In the genomic region with DNA sequence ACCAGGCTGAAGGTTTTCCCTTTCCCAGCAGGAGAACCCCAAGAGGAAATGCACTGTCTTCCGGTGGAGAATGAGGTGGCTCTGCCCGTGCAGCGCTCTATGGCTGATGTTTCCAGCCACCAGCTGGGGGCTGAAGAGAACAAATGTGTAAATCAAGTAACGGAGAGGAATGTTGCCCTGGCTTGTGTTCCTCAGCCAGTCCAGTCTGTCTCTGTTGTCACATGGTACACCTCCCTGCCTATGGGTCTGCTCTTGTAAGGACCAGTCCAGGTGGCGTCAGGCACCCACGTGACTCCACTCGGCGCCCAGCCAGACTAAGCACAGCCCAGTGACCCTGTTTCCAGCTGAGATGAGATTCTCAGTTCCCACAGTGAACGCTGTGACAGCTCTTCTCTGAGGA, we compare ENCODE assay signal across 8 mouse cellular contexts. TPM values are rescaled to one million over a fixed set of nuclear protein-coding genes. Genes with fewer than 3 reads are reported as not detected.
DNase-seq lines count a peak whose midpoint lies in the region; ATAC-seq and TF ChIP-seq lines count a peak whose summit lies in the region.

No protein-coding gene starts in this region.

- H3K4me3 ChIP-seq in G1E (ENCODE audit: low read depth, low read length) = peak overlapping the region; percentile 38; the same call in 1 of the 2 replicates
- H3K4me3 ChIP-seq in forebrain, postnatal 0 days (ENCODE audit: low read depth, low read length) = no peak overlapping the region
- no peak overlapping the region for H3K4me3 ChIP-seq in hindbrain, embryonic 12.5 days
- no peak overlapping the region; the same call in 1 of the 2 replicates for H3K4me3 ChIP-seq in limb, embryonic 14.5 days (replicated peaks; ENCODE audit: low read length)
- H3K4me3 ChIP-seq in midbrain, postnatal 0 days (ENCODE audit: low read depth, low read length) = peak overlapping the region; percentile 6; the same call in 1 of the 2 replicates

- H3K4me2 ChIP-seq in forebrain, postnatal 0 days (ENCODE audit: low read depth) = no peak overlapping the region
- peak overlapping the region; percentile 31 for H3K4me2 ChIP-seq in hindbrain, embryonic 12.5 days (replicated peaks)
- H3K4me2 ChIP-seq in limb, embryonic 14.5 days (replicated peaks; ENCODE audit: low read depth, low read length, severe bottlenecking) = peak overlapping the region; percentile 32; the same call in 1 of the 2 replicates
- peak overlapping the region; percentile 24; the same call in 1 of the 2 replicates for H3K4me2 ChIP-seq in midbrain, postnatal 0 days (ENCODE audit: low read depth, low read length, poor library complexity, severe bottlenecking)

- no peak overlapping the region for H3K9ac ChIP-seq in forebrain, postnatal 0 days
- peak overlapping the region; percentile 13; the same call in 1 of the 2 replicates for H3K9ac ChIP-seq in hindbrain, embryonic 12.5 days
- no peak overlapping the region for H3K9ac ChIP-seq in limb, embryonic 14.5 days (ENCODE audit: low read depth, low read length, severe bottlenecking)
- H3K9ac ChIP-seq in midbrain, postnatal 0 days (replicated peaks; ENCODE audit: low read length, poor library complexity, severe bottlenecking) = no peak overlapping the region

- 17% methylated on average over 9 of the region's 9 CpGs for WGBS in forebrain, postnatal 0 days
- 30% methylated on average over 9 of the region's 9 CpGs for WGBS in hindbrain, embryonic 12.5 days
- 15% methylated on average over 9 of the region's 9 CpGs for WGBS in limb, embryonic 14.5 days
- WGBS in midbrain, postnatal 0 days = 27% methylated on average over 9 of the region's 9 CpGs

- H3K27ac ChIP-seq in forebrain, postnatal 0 days (ENCODE audit: low read depth, low read length) = no peak overlapping the region
- H3K27ac ChIP-seq in hindbrain, embryonic 12.5 days = peak overlapping the region; percentile 35; the same call in 1 of the 2 replicates
- H3K27ac ChIP-seq in limb, embryonic 14.5 days (replicated peaks; ENCODE audit: low read depth, low read length) = no peak overlapping the region
- H3K27ac ChIP-seq in midbrain, postnatal 0 days (ENCODE audit: low read depth, low read length) = no peak overlapping the region

- H3K36me3 ChIP-seq in G1E (replicated peaks) = peaks cover 2% of the 10 kb centered on the region
- no peaks in the 10 kb centered on the region for H3K36me3 ChIP-seq in forebrain, postnatal 0 days (ENCODE audit: insufficient read depth)
- H3K36me3 ChIP-seq in hindbrain, embryonic 12.5 days = no peaks in the 10 kb centered on the region
- H3K36me3 ChIP-seq in limb, embryonic 14.5 days (ENCODE audit: control insufficient read depth, insufficient read depth, low read length) = no peaks in the 10 kb centered on the region
- no peaks in the 10 kb centered on the region for H3K36me3 ChIP-seq in midbrain, postnatal 0 days (ENCODE audit: insufficient read depth, low read length)

- DNase-seq in G1E (ENCODE audit: low spot score) (no peak), adipocyte (ENCODE audit: low spot score) (no peak)
- peak; percentile 57 for DNase-seq in adrenal gland, adult 2 months
- no peak for DNase-seq in forebrain, postnatal 0 days
- peak; percentile 37 for DNase-seq in limb, embryonic 14.5 days (ENCODE audit: low spot score)
- peak; percentile 80 for DNase-seq in midbrain, postnatal 0 days (ENCODE audit: low spot score)
- no peak for DNase-seq in right cerebral cortex, postnatal 36 days (ENCODE audit: low spot score in 2 of 2)

- no peak for ATAC-seq in G1E (ENCODE audit: extremely low read depth, insufficient number of reproducible peaks, low FRiP score, poor library complexity, severe bottlenecking)
- ATAC-seq in forebrain, postnatal 0 days = peak; percentile 87
- peak; percentile 87 for ATAC-seq in hindbrain, embryonic 12.5 days (ENCODE audit: low FRiP score)
- ATAC-seq in limb, embryonic 14.5 days (ENCODE audit: low FRiP score, low read depth) = peak; percentile 94
- peak; percentile 87 for ATAC-seq in midbrain, postnatal 0 days (ENCODE audit: low FRiP score)

- no peak for TF ChIP-seq POLR2A in limb, embryonic 14.5 days (IDR thresholded peaks at IDR 0.05; ENCODE audit: borderline replicate concordance, extremely low read depth, insufficient read depth, insufficient read length)

- H3K4me1 ChIP-seq in G1E (ENCODE audit: insufficient read depth, low read depth, low read length) = peaks cover 7% of the 10 kb centered on the region
- H3K4me1 ChIP-seq in forebrain, postnatal 0 days (ENCODE audit: insufficient read depth) = no peaks in the 10 kb centered on the region
- peaks cover 14% of the 10 kb centered on the region for H3K4me1 ChIP-seq in hindbrain, embryonic 12.5 days
- H3K4me1 ChIP-seq in limb, embryonic 14.5 days (ENCODE audit: control insufficient read depth, insufficient read depth, low read length) = peaks cover 3% of the 10 kb centered on the region; the same call in 1 of the 2 replicates
- peaks cover 5% of the 10 kb centered on the region; the same call in 1 of the 2 replicates for H3K4me1 ChIP-seq in midbrain, postnatal 0 days (ENCODE audit: insufficient read depth, low read length)

- H3K9me3 ChIP-seq in G1E (replicated peaks) = no peaks in the 10 kb centered on the region
- H3K9me3 ChIP-seq in forebrain, postnatal 0 days (ENCODE audit: low read length) = no peaks in the 10 kb centered on the region
- H3K9me3 ChIP-seq in hindbrain, embryonic 12.5 days (replicated peaks) = peaks cover 1% of the 10 kb centered on the region
- no peaks in the 10 kb centered on the region for H3K9me3 ChIP-seq in limb, embryonic 14.5 days (ENCODE audit: control insufficient read depth, low read length)
- no peaks in the 10 kb centered on the region for H3K9me3 ChIP-seq in midbrain, postnatal 0 days (ENCODE audit: low read length)

- TF ChIP-seq CTCF in G1E (IDR thresholded peaks at IDR 0.05; ENCODE audit: low read depth, low read length) = no peak
- TF ChIP-seq CTCF in forebrain, postnatal 0 days (IDR thresholded peaks at IDR 0.05; ENCODE audit: low read depth) = no peak
- TF ChIP-seq CTCF in midbrain, postnatal 0 days (IDR thresholded peaks at IDR 0.05) = 0 out of 2 replicates have a peak, but pooled peaks have one; percentile 11

- H3K27me3 ChIP-seq in G1E (ENCODE audit: insufficient read depth, low read length) = no peaks in the 10 kb centered on the region
- peaks cover 4% of the 10 kb centered on the region; the same call in 1 of the 2 replicates for H3K27me3 ChIP-seq in forebrain, postnatal 0 days (ENCODE audit: insufficient read depth, low read length)
- H3K27me3 ChIP-seq in hindbrain, embryonic 12.5 days = peaks cover 24% of the 10 kb centered on the region
- no peaks in the 10 kb centered on the region for H3K27me3 ChIP-seq in limb, embryonic 14.5 days (ENCODE audit: control insufficient read depth, insufficient read depth, low read length)
- no peaks in the 10 kb centered on the region for H3K27me3 ChIP-seq in midbrain, postnatal 0 days (ENCODE audit: insufficient read depth, low read length)

RNA-seq across cellular contexts. Expression of gene Gtsf1l, which starts 34.7 kb away (rescaled TPM):
- total RNA-seq in G1E (2014; fragmentation: Nextera tagmentation) (not detected in 2 replicates), G1E (2017) (0.38 TPM in 1 of 2 replicates, not detected in the other)
- not detected in 2 replicates for polyA plus RNA-seq in G1E (2012)
- not detected for total RNA-seq in adrenal gland, adult 2 months (2021)
- not detected in 2 replicates for polyA plus RNA-seq in adrenal gland, adult 2 months (2012; rRNA removed)
- total RNA-seq in forebrain, postnatal 0 days (2014; rRNA removed) = not detected in 2 replicates
- 0.31 TPM in 1 of 2 replicates, not detected in the other for polyA plus RNA-seq in forebrain, postnatal 0 days (2015; fragmentation: Nextera tagmentation; extraction: Ambion mirVana)
- polyA plus RNA-seq in hindbrain, embryonic 12.5 days (2016; fragmentation: Nextera tagmentation; extraction: Ambion mirVana) = 0.30 TPM in 1 of 2 replicates, not detected in the other
- not detected in 2 replicates for polyA plus RNA-seq in limb, embryonic 14.5 days (2012; rRNA removed)
- not detected in 2 replicates for polyA plus RNA-seq in limb, embryonic 14.5 days (2014; fragmentation: Nextera tagmentation; extraction: Ambion mirVana)
- total RNA-seq in midbrain, postnatal 0 days (2014; rRNA removed) = not detected in 2 replicates
- polyA plus RNA-seq in midbrain, postnatal 0 days (2015; fragmentation: Nextera tagmentation; extraction: Ambion mirVana) = not detected in 2 replicates

Comparison
In these comparisons a context has a peak if more than half of its experiments do, and no peak if none do; other contexts are left out.
1. DNase-seq: peak in adrenal gland, adult 2 months (single experiment), limb, embryonic 14.5 days (single experiment) and midbrain, postnatal 0 days (single experiment); none in G1E (single experiment), forebrain, postnatal 0 days (single experiment), adipocyte (single experiment) and right cerebral cortex, postnatal 36 days (0 of 2).
2. H3K4me3 ChIP-seq: peak in G1E (single experiment) and midbrain, postnatal 0 days (single experiment); none in forebrain, postnatal 0 days (single experiment), hindbrain, embryonic 12.5 days (single experiment) and limb, embryonic 14.5 days (single experiment).